Mouse (Mus musculus) kidney, embryonic 16.5 days (tissue): ENCODE results near the gene Eps15. TPM values are rescaled to one million over a fixed set of nuclear protein-coding genes. Genes with fewer than 3 reads are reported as not detected.
A peak's percentile ranks its signal among the peaks of the same experiment; 100 is the strongest.

Source experiments
- ATAC-seq: fragments of 200-750 bp; cut with Nextera tagmentation; 2 replicates; pipeline ENCODE4 v1.8.0; 2017; ENCODE audit warnings: moderate TSS enrichment; ENCODE audit not compliant: low FRiP score, low TSS enrichment
- H3K27ac ChIP-seq: fragments of 300-500 bp; sonication (generic); 2 replicates; pipeline ENCODE4 v1.5.1; 2014; ENCODE audit warnings: low read length
- H3K27me3 ChIP-seq: fragments of 300-500 bp; sonication (generic); 2 replicates; pipeline ENCODE4 v1.6.1; 2014; ENCODE audit warnings: low read length, control low read depth, mixed read lengths; ENCODE audit not compliant: insufficient read depth
- H3K36me3 ChIP-seq: fragments of 300-500 bp; sonication (generic); 2 replicates; pipeline ENCODE4 v1.6.1; 2014; ENCODE audit warnings: low read length, control low read depth, mixed read lengths; ENCODE audit not compliant: insufficient read depth
- H3K4me1 ChIP-seq: fragments of 300-500 bp; sonication (generic); 2 replicates; pipeline ENCODE4 v1.6.1; 2014; ENCODE audit warnings: low read length, control low read depth, mixed read lengths; ENCODE audit not compliant: insufficient read depth
- H3K4me2 ChIP-seq: fragments of 300-500 bp; sonication (generic); replicated peaks from 2 replicates; pipeline ENCODE4 v1.6.1; 2014; ENCODE audit warnings: low read depth, low read length
- H3K4me3 ChIP-seq: fragments of 300-500 bp; sonication (generic); 2 replicates; pipeline ENCODE4 v1.5.1; 2014; ENCODE audit warnings: mild to moderate bottlenecking, low read length
- H3K9ac ChIP-seq: fragments of 300-500 bp; sonication (generic); replicated peaks from 2 replicates; pipeline ENCODE4 v1.6.1; 2014; ENCODE audit warnings: low read length
- H3K9me3 ChIP-seq: fragments of 300-500 bp; sonication (generic); 2 replicates; pipeline ENCODE4 v1.6.1; 2016; ENCODE audit warnings: low read length, control low read depth
- WGBS: fragments of 180-500 bp; shearing (Covaris S2); extraction: QIAGEN DNeasy Blood & Tissue Kit; methylation state at CpG from one replicate; pipeline ENCODE4 v1.1.7; 2014; 5-methylcytosine and 5-hydroxymethylcytosine counted together
- polyA plus RNA-seq: library from polyadenylated mRNA; unstranded; fragments of >200 nt; fragmentation: Nextera tagmentation; extraction: Ambion mirVana; gene quantifications from 2 replicates; pipeline ENCODE4 v1.2.1, GENCODE M21; 2015

Eps15 gene
- polyA plus RNA-seq, 1 experiment from 2014 or later, result 36.3 TPM

DNA sequence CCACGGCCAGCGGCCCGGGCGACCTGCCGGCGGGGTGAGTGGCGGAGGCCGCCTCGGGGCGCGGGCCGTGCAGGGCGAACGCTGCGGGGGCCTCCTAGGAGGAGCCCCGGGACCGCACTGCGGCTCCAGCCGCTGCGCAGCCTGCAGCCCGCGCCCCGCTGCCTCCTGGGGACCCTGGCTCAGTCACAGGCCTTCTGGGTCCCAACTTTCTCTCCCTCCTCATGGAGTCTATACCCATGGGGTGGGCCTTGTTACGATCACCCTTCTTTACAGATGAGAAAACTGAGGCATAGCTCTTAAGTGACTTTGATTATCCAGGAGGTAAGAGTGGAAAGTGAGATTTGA, 127.1 kb downstream of the Eps15 start:
- Histone ChIP-seq H3K9ac (peak overlapping the region; percentile 72), H3K9me3 (no peaks in the 10 kb centered on the region), H3K27ac (no peak overlapping the region), H3K36me3 (no peaks in the 10 kb centered on the region), H3K4me3 (peak overlapping the region; percentile 68), H3K27me3 (no peaks in the 10 kb centered on the region), H3K4me1 (peaks cover 17% of the 10 kb centered on the region), H3K4me2 (peak overlapping the region; percentile 98)
- peak; percentile 28; the same call in 1 of the 2 replicates for ATAC-seq
- WGBS, result 8% methylated on average over 9 of the region's 24 CpGs

DNA sequence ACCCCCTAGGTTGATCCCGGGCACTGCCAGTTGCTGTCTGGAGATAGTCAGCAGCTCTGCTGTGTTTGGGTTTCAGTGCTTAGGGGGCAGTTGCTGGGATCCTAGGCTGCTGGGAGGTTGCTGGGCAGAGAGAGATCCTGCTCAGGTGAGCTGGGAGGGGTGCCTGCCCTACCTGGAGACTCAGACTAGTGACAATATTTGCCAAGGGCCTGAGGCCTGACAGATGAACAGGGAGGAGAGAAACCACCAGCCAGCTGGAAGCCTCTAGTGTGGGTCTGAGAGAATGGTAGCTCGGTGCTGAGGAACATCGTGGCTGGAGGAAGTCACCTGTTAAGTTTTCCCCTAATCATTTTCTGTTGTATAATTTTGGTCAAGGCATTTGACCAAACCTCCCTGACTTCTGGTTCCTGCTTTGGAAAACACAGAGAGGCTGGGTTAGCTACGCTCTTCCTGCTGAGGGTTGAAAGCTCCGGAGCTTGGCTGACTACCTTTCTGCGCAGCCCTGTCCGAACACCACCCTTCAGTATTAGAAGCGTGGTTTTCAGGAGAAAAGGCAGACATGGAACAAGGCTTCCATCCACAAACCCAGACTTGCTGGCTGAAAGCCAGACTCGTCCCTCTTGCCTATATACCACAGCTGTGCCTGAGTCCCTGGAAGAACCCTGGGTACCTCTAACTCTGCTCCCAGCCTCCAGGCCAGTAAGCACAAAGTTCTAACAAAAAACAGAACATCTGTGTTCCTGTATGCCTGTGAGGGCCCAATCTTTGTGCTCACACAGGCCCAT, 127.8 kb downstream of the Eps15 start:
- Histone ChIP-seq H3K27me3 (no peaks in the 10 kb centered on the region), H3K4me2 (peak overlapping the region; percentile 98; the same call in 1 of the 2 replicates), H3K36me3 (no peaks in the 10 kb centered on the region), H3K4me1 (peaks cover 17% of the 10 kb centered on the region), H3K9ac (no peak overlapping the region), H3K4me3 (no peak overlapping the region), H3K27ac (no peak overlapping the region), H3K9me3 (no peaks in the 10 kb centered on the region)
- ATAC-seq, result no peak
- WGBS, result 84% methylated on average over 9 of the region's 9 CpGs

DNA sequence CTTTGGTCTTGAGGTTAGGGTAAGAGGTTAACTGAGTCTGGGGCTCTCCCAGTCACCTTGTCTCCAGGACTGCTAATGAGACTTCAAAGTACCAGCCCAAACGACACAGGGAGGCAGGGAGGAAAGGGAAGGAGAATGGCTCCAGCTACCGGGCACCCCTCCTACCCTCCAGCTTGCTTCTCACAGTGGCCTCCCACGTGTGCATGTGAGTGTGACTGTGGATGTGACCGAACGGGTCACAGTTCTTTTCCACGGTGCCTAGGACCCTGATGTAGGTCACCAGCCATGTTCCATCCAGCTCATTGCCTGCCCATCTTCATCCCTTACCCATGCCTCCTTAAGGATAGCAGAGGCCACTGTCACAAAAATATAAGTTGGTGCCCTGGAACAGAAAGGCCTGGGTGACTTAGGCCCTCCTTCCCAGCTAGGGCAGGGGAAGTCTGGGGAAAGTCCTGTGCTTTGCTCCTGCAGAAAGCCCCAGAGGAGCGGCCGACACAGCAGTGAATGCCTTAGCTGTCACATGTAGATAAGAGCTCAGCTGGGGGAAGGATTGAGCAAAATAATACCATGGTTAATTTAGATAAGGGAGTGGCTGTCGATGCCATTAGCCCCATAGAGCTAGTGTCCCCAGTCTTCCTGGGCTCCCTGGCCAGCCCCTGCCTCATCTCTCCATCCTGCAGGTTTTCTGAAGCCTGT, 130.8 kb downstream of the Eps15 start:
- Histone ChIP-seq H3K36me3 (no peaks in the 10 kb centered on the region), H3K9ac (no peak overlapping the region), H3K27ac (no peak overlapping the region), H3K9me3 (no peaks in the 10 kb centered on the region), H3K27me3 (no peaks in the 10 kb centered on the region), H3K4me1 (peaks cover 16% of the 10 kb centered on the region), H3K4me2 (no peak overlapping the region), H3K4me3 (no peak overlapping the region)
- 54% methylated on average over 9 of the region's 9 CpGs for WGBS
- no peak for ATAC-seq

DNA sequence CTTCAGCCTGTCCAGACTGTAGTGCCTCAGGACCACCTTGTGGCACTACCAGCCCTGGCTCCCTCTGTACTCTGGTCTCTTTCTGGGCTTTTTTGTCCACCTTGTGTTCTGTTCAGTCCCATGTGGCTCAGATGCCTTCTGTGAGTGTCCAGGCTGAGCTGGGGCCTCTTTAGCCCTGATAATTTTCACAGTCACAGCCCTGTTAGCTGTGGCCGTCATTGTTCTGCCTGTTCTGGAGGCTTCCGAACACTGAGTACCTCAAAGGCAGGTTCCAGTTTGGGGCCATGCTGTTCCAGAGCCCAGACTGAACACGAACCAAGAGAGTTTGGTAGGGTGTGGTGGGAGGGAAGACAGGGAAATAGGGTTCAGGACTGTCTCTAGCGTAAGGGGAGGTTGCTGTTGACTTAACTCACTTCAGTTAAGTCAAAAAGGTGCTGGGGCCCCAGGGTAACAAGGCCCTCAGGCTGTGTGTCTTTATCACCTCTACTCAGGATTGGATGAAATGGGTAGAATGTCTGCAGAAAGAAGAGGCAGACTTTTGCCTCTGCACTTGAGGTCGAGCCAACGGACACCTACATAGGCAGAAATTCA, 131.4 kb downstream of the Eps15 start:
- peaks cover 10% of the 10 kb centered on the region; the same call in 1 of the 2 replicates for H3K4me1 ChIP-seq
- H3K4me3 ChIP-seq, result no peak overlapping the region
- H3K9me3 ChIP-seq, result no peaks in the 10 kb centered on the region
- ATAC-seq, result no peak
- H3K27me3 ChIP-seq, result no peaks in the 10 kb centered on the region
- H3K36me3 ChIP-seq, result no peaks in the 10 kb centered on the region
- no peak overlapping the region for H3K4me2 ChIP-seq
- no peak overlapping the region for H3K27ac ChIP-seq
- WGBS, result 91% methylated on average over 6 of the region's 6 CpGs
- H3K9ac ChIP-seq, result no peak overlapping the region

DNA sequence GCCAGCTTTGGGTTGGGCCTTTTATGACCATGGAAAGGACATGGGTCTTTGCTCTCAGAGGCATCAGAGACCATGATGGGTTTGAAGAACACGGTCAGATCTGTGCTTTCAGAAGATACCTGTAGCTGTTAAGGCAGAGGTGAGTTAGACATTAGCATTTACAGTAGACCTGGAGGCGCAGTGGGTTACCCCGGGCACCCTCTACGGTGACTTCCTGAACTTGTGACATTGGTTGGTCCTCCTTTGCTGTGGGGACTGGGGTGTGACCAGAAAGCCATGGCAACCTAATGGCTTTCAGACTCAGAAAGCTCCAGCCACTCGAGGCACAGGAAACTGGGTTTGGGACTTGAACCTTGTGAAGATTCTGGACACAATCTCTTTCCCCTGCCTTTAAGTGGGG, 132.2 kb downstream of the Eps15 start:
- H3K4me3 ChIP-seq, result no peak overlapping the region
- 80% methylated on average over 5 of the region's 5 CpGs for WGBS
- no peaks in the 10 kb centered on the region for H3K36me3 ChIP-seq
- H3K9me3 ChIP-seq, result no peaks in the 10 kb centered on the region
- H3K9ac ChIP-seq, result no peak overlapping the region
- H3K4me2 ChIP-seq, result no peak overlapping the region
- no peaks in the 10 kb centered on the region for H3K27me3 ChIP-seq
- H3K4me1 ChIP-seq, result 0 out of 2 replicates have a peak, but pooled peaks cover 4% of the 10 kb centered on the region
- no peak overlapping the region for H3K27ac ChIP-seq
- no peak for ATAC-seq

DNA sequence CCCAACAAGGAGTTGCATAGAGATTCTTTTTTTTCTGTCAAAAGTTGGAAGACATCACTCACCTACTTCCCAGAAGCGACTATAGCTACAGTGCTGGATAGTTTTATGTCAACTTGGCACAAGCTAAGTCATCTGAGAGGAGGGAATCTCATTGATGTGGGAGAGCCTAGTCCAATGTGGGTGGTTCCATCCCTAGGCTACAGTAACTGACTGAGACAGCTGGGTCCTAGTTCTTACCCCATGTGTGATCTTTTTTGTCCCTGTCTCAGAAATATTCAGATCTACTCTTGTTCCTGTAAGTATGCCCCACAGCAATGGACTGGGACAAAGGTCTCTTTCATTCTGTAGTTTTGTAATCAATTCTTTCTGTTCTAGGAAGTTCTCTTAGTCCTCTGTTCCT, 137.9 kb downstream of the Eps15 start:
- no peak for ATAC-seq
- no peaks in the 10 kb centered on the region for H3K27me3 ChIP-seq
- 81% methylated on average over 1 of the region's 1 CpGs for WGBS
- no peaks in the 10 kb centered on the region for H3K36me3 ChIP-seq
- H3K4me3 ChIP-seq, result no peak overlapping the region
- H3K9me3 ChIP-seq, result no peaks in the 10 kb centered on the region
- H3K9ac ChIP-seq, result no peak overlapping the region
- H3K27ac ChIP-seq, result no peak overlapping the region
- no peak overlapping the region for H3K4me2 ChIP-seq
- H3K4me1 ChIP-seq, result peaks cover 11% of the 10 kb centered on the region

DNA sequence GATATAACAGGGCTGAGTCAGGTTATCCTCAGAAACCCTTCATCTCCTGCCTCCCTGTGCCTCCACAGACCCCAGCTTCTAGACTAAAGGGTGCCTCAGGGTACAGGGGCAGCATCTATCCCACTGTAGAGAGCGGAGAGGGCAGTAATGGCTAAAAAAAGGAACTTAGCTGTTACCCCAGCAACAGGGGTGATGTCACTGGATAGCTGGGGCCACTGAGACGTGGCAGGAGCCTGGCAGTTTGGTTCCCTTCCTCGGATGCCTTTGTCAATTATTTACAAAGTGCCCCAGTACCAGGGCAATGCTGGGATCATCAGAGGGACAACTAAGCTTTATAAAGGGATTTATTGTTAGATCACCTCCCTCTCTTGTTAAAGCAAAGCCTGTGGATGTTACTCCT, 138.9 kb downstream of the Eps15 start:
- H3K9ac ChIP-seq, result no peak overlapping the region
- H3K4me1 ChIP-seq, result peaks cover 11% of the 10 kb centered on the region
- H3K4me2 ChIP-seq, result no peak overlapping the region
- H3K27me3 ChIP-seq, result no peaks in the 10 kb centered on the region
- H3K27ac ChIP-seq, result peak overlapping the region; percentile 19
- no peaks in the 10 kb centered on the region for H3K36me3 ChIP-seq
- H3K9me3 ChIP-seq, result no peaks in the 10 kb centered on the region
- WGBS, result 12% methylated on average over 3 of the region's 3 CpGs
- peak; percentile 87 for ATAC-seq
- H3K4me3 ChIP-seq, result no peak overlapping the region

DNA sequence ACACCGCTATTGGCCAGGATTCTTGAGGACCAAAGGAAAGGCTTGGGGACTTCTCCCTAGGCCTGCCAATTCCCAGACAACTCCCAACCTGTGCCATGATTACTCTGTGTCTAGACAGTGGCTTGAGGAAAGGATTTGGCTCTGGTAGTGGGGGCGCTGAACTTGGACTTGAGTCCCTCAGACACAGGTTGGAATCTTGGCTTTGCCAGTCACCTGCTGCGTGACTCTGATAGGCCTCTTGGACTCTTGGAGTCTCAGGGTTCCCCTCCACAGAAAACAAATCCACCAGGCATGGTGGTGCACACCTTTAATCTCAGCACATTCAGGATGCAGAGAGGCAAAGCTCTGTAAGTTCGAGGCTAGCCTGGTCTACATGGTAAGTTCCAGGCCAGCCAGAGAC, 139.5 kb downstream of the Eps15 start:
- Histone ChIP-seq H3K4me2 (no peak overlapping the region), H3K4me3 (no peak overlapping the region), H3K27ac (peak overlapping the region; percentile 19), H3K9ac (no peak overlapping the region), H3K27me3 (no peaks in the 10 kb centered on the region), H3K36me3 (no peaks in the 10 kb centered on the region), H3K4me1 (peaks cover 9% of the 10 kb centered on the region), H3K9me3 (no peaks in the 10 kb centered on the region)
- peak; percentile 29; the same call in 1 of the 2 replicates for ATAC-seq
- 75% methylated on average over 4 of the region's 4 CpGs for WGBS

DNA sequence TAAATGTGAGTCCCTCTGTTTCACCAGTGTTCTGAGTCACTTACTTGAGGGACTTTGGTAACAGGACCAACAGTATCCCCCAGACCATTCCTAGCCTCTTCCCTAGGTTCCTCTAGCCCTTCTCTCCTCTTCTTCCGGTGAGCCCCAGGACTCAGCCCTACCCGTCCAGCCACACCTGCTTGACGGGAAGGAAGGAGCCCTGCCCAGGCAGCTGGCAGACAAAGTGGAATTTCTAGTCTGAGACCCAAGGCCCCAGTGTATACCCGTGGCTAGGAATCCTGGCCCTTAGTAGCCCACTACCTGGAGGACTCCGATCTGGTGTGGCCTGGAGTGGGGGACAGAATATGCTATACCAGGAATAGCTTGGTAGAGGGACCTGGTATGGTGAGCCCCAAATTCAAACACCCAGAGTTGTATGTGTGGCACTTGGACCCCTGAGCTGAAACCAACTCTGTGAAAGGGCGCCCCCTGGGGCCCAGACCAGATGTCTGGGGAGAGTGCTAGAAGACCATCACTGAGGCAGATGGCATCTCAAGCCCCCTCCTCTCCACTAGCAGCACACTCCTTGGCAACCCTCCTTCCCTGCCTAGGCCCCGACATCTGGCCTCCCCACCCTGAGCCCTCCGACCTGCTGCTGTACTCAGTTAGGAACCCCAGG, 140.2 kb downstream of the Eps15 start:
- 0 out of 2 replicates have a peak, but pooled peaks have one; percentile 3 for ATAC-seq
- no peak overlapping the region for H3K9ac ChIP-seq
- no peak overlapping the region for H3K27ac ChIP-seq
- H3K9me3 ChIP-seq, result no peaks in the 10 kb centered on the region
- no peaks in the 10 kb centered on the region for H3K27me3 ChIP-seq
- no peaks in the 10 kb centered on the region for H3K36me3 ChIP-seq
- WGBS, result 72% methylated on average over 8 of the region's 8 CpGs
- no peak overlapping the region for H3K4me3 ChIP-seq
- H3K4me1 ChIP-seq, result peaks cover 9% of the 10 kb centered on the region
- H3K4me2 ChIP-seq, result no peak overlapping the region
